Mouse (Mus musculus) effector memory CD4-positive, alpha-beta T cell, adult 5 months (primary cell): Measurements from ENCODE around the gene Gm2897. TPM values are rescaled to one million over a fixed set of nuclear protein-coding genes. Genes with fewer than 3 reads are reported as not detected.

Source experiments
- polyA plus RNA-seq: library from polyadenylated mRNA; unstranded; fragments of 100-300 nt; shearing (Covaris generic); gene quantifications from one replicate; pipeline ENCODE4 v1.2.1, GENCODE M21; 2017

Gm2897 gene
- not detected for polyA plus RNA-seq

GRCm38 (mm10) chr14:3048727-3049512, at the start of gene Gm2897:
Gm2897 (plus strand) TSS chr14:3049285.

DNA sequence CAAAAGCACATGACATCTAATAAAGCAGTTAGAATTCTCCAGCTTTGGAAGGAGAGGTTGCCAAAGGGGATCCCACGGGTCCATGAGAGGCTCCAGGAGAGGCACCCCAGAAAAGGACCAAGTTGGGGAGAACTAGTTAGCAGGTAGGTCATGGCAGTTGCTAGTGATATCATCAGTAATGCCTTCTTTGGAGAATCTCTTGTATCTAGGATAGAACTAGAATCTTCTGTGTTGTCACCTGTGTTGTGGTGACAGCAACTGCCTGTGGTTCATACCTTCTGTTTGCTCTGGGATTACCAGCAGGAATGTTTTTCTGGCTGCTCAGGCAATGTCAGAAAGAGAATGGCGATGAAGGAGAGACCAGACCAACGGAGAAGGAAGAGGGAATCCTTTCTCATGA, 19.4 kb upstream of the Gm2897 start, which contains the start of gene Gm2888:
Gm2888 (plus strand) TSS at position 301 of the 400 bp plus-strand sequence.

Other genes starting within 250 kb of the Gm2897 start
- gene Gm2888, start 19.3 kb upstream of the Gm2897 start, polyA plus RNA-seq, result not detected
- not detected for gene Gm10340, start 84.7 kb downstream of the Gm2897 start, polyA plus RNA-seq
- not detected for gene Gm5795, start 139.0 kb downstream of the Gm2897 start, polyA plus RNA-seq
- gene D830030K20Rik, start 159.2 kb downstream of the Gm2897 start, polyA plus RNA-seq, result not detected